24 mouse cellular contexts compared by ENCODE assay signal in genomic region chrX:129102285-129102684, GRCm38 (mm10).
DNase-seq lines count a peak whose midpoint lies in the region; ATAC-seq and TF ChIP-seq lines count a peak whose summit lies in the region.
"Had no signal": no experiment of that assay in that cellular context is flagged by ENCODE, and none has a peak within 500 bp of the region (broad histone marks: within the 10 kb centered on the region; RNA-seq: fewer than 3 reads in every experiment).

No protein-coding gene starts in this region.

- H3K27me3 ChIP-seq in embryonic facial prominence, embryonic 14.5 days (replicated peaks; ENCODE audit: control insufficient read depth, insufficient read depth, low read length): no peaks in the 10 kb centered on the region
- no peaks in the 10 kb centered on the region for H3K27me3 ChIP-seq in embryonic facial prominence, embryonic 10.5 days (replicated peaks; ENCODE audit: low read depth, poor library complexity, severe bottlenecking)
- no peaks in the 10 kb centered on the region for H3K27me3 ChIP-seq in MEL (ENCODE audit: control insufficient read depth in 1 of 2, insufficient read depth in 2 of 2, low read length in 2 of 2)
- H3K27me3 ChIP-seq: embryonic facial prominence, embryonic 15.5 days; forebrain, embryonic 12.5 days; hindbrain, embryonic 12.5 days; intestine, embryonic 15.5 days; Patski had no signal

- TF ChIP-seq EP300 in MEL (IDR thresholded peaks at IDR 0.05; ENCODE audit: low read depth in 1 of 2, low read length in 2 of 2): no peak; a peak in 1 of 4 replicates

- no peaks in the 10 kb centered on the region for H3K79me2 ChIP-seq in MEL (ENCODE audit: control insufficient read depth, insufficient read depth, low read length, poor library complexity)

- no peak overlapping the region for H3K9ac ChIP-seq in embryonic facial prominence, embryonic 14.5 days (ENCODE audit: low read depth, low read length)
- H3K9ac ChIP-seq in MEL (ENCODE audit: control insufficient read depth, low read depth, low read length, poor library complexity, severe bottlenecking): no peak overlapping the region
- H3K9ac ChIP-seq: embryonic facial prominence, embryonic 15.5 days; forebrain, embryonic 12.5 days; hindbrain, embryonic 12.5 days; intestine, embryonic 15.5 days had no signal

- H3K36me3 ChIP-seq in embryonic facial prominence, embryonic 14.5 days (ENCODE audit: control insufficient read depth, insufficient read depth, low read length): no peaks in the 10 kb centered on the region
- H3K36me3 ChIP-seq in embryonic facial prominence, embryonic 10.5 days (replicated peaks): no peaks in the 10 kb centered on the region
- H3K36me3 ChIP-seq in MEL (ENCODE audit: control insufficient read depth in 1 of 2, insufficient read depth in 2 of 2, low read length in 2 of 2): peaks cover 0 to 17% of the 10 kb centered on the region in 2 experiments; a peak in 2 of 4 replicates
- H3K36me3 ChIP-seq: embryonic facial prominence, embryonic 15.5 days; forebrain, embryonic 12.5 days; hindbrain, embryonic 12.5 days; intestine, embryonic 15.5 days had no signal

- no peak overlapping the region for H3K4me3 ChIP-seq in embryonic facial prominence, embryonic 14.5 days (ENCODE audit: low read depth, low read length)
- H3K4me3 ChIP-seq in embryonic facial prominence, embryonic 10.5 days: no peak overlapping the region
- H3K4me3 ChIP-seq in MEL (ENCODE audit: control insufficient read depth in 1 of 2, insufficient read depth in 1 of 2, low read depth in 2 of 2, low read length in 2 of 2): no peak overlapping the region; a peak in 1 of 4 replicates
- H3K4me3 ChIP-seq: embryonic facial prominence, embryonic 15.5 days; forebrain, embryonic 12.5 days; gastrocnemius, adult 2 months; hindbrain, embryonic 12.5 days; intestine, embryonic 15.5 days had no signal

- TF ChIP-seq RAD21 in MEL (IDR thresholded peaks at IDR 0.05; ENCODE audit: low read depth, low read length): no peak

- no peak for TF ChIP-seq POLR2A in MEL (IDR thresholded peaks at IDR 0.05; ENCODE audit: control insufficient read depth in 1 of 2, insufficient read depth in 1 of 2, low read depth in 1 of 2, low read length in 2 of 2, poor library complexity in 1 of 2)

- WGBS in embryonic facial prominence, embryonic 14.5 days: 83% methylated on average over 6 of the region's 6 CpGs
- WGBS in embryonic facial prominence, embryonic 10.5 days: 91% methylated on average over 6 of the region's 6 CpGs

- H3K9me3 ChIP-seq in embryonic facial prominence, embryonic 14.5 days (ENCODE audit: control insufficient read depth, low read length): no peaks in the 10 kb centered on the region
- no peaks in the 10 kb centered on the region for H3K9me3 ChIP-seq in embryonic facial prominence, embryonic 10.5 days
- H3K9me3 ChIP-seq in MEL (replicated peaks; ENCODE audit: insufficient read depth, low read length): no peaks in the 10 kb centered on the region
- H3K9me3 ChIP-seq: embryonic facial prominence, embryonic 15.5 days; forebrain, embryonic 12.5 days; hindbrain, embryonic 12.5 days; intestine, embryonic 15.5 days had no signal

- no peak overlapping the region for H3K4me2 ChIP-seq in embryonic facial prominence, embryonic 14.5 days (ENCODE audit: low read depth, low read length)
- H3K4me2 ChIP-seq: embryonic facial prominence, embryonic 15.5 days; forebrain, embryonic 12.5 days; heart, embryonic 11.5 days; hindbrain, embryonic 12.5 days; intestine, embryonic 15.5 days had no signal

- H3K27ac ChIP-seq in embryonic facial prominence, embryonic 14.5 days (replicated peaks; ENCODE audit: low read depth, low read length): no peak overlapping the region
- no peak overlapping the region for H3K27ac ChIP-seq in embryonic facial prominence, embryonic 10.5 days (replicated peaks)
- H3K27ac ChIP-seq in MEL (ENCODE audit: control insufficient read depth, low read depth, low read length): peak overlapping the region; percentile 96
- H3K27ac ChIP-seq: embryonic facial prominence, embryonic 15.5 days; forebrain, embryonic 12.5 days; gastrocnemius, adult 2 months; hindbrain, embryonic 12.5 days; intestine, embryonic 15.5 days had no signal

- H3K4me1 ChIP-seq in embryonic facial prominence, embryonic 14.5 days (ENCODE audit: control insufficient read depth, insufficient read depth, low read length): no peaks in the 10 kb centered on the region
- no peaks in the 10 kb centered on the region for H3K4me1 ChIP-seq in embryonic facial prominence, embryonic 10.5 days
- H3K4me1 ChIP-seq in MEL (ENCODE audit: control insufficient read depth in 1 of 2, insufficient read depth in 2 of 2, low read length in 2 of 2): peaks cover 12 to 14% of the 10 kb centered on the region in 2 experiments
- H3K4me1 ChIP-seq: embryonic facial prominence, embryonic 15.5 days; forebrain, embryonic 12.5 days; hindbrain, embryonic 12.5 days; intestine, embryonic 15.5 days had no signal

- no peak for TF ChIP-seq CTCF in MEL (IDR thresholded peaks at IDR 0.05 in 2 of 3, conservative IDR thresholded peaks at IDR 0.05 in 1 of 3; ENCODE audit: control insufficient read depth in 1 of 3, insufficient read depth in 1 of 3, low read depth in 2 of 3, low read length in 3 of 3, poor library complexity in 1 of 3, severe bottlenecking in 1 of 3)

- ATAC-seq in CD4-positive, CD25-positive, alpha-beta regulatory T cell, adult 4 months: no peak
- ATAC-seq in embryonic facial prominence, embryonic 14.5 days (ENCODE audit: low read depth): no peak
- ATAC-seq: forebrain, embryonic 16.5 days; hindbrain, embryonic 16.5 days; intestine, embryonic 15.5 days; Patski had no signal

- DNase-seq in CD4-positive, CD25-positive, alpha-beta regulatory T cell, adult 2 months (ENCODE audit: low read depth, low spot score): peak; percentile 0
- DNase-seq in embryonic facial prominence, embryonic 14.5 days (ENCODE audit: low spot score): peak; percentile 7
- no peak for DNase-seq in embryonic facial prominence, embryonic 10.5 days (ENCODE audit: low spot score)
- DNase-seq in MEL (ENCODE audit: low read depth, low spot score): no peak
- no peak for DNase-seq in gastrocnemius, adult 18-20 months (ENCODE audit: low spot score)
- DNase-seq: adrenal gland, postnatal 10 days; adrenal gland, postnatal 36 days; cerebellum, adult 11-12 months; cerebellum, adult 9-10 months; embryo, embryonic 11 days; gastrocnemius, adult 2 months; gastrocnemius, postnatal 14 days; heart, adult 11 months; kidney, adult 11 months; kidney, adult 8-10 months had no signal

TF ChIP-seq in MEL, 35 proteins besides CTCF, POLR2A, EP300 and RAD21:
- no peak for TF ChIP-seq POLR2AphosphoS2 (IDR thresholded peaks at IDR 0.05; ENCODE audit: low read length)
- no peak for TF ChIP-seq MAFK (IDR thresholded peaks at IDR 0.05; ENCODE audit: borderline replicate concordance, low read depth, low read length)
- TF ChIP-seq MEF2A (IDR thresholded peaks at IDR 0.05; ENCODE audit: extremely low read depth, insufficient replicate concordance, low read depth, low read length, poor library complexity, severe bottlenecking): peak; percentile 29; the same call in 1 of the 2 replicates
- no peak for TF ChIP-seq MYB (IDR thresholded peaks at IDR 0.05; ENCODE audit: low read depth, low read length)
- no peak for TF ChIP-seq HCFC1 (IDR thresholded peaks at IDR 0.05; ENCODE audit: low read depth, low read length)
- TF ChIP-seq NRF1 (IDR thresholded peaks at IDR 0.05; ENCODE audit: insufficient read depth, low read depth, low read length, poor library complexity, severe bottlenecking): peak; percentile 70; the same call in 1 of the 2 replicates
- TF ChIP-seq JUND (IDR thresholded peaks at IDR 0.05; ENCODE audit: low read depth, low read length): no peak
- no peak for TF ChIP-seq USF1 (IDR thresholded peaks at IDR 0.05; ENCODE audit: low read depth, low read length)
- peak; percentile 66; the same call in 1 of the 2 replicates for TF ChIP-seq TCF12 (IDR thresholded peaks at IDR 0.05; ENCODE audit: low read depth, low read length)
- no peak for TF ChIP-seq ZNF384 (IDR thresholded peaks at IDR 0.05; ENCODE audit: low read depth, low read length)
- no peak for TF ChIP-seq KAT2A (conservative IDR thresholded peaks at IDR 0.05; ENCODE audit: low read depth, low read length)
- TF ChIP-seq ZKSCAN1 (IDR thresholded peaks at IDR 0.05; ENCODE audit: low read depth, low read length): no peak
- TF ChIP-seq ETS1 (IDR thresholded peaks at IDR 0.05; ENCODE audit: low read depth, low read length): peak; percentile 71; the same call in 1 of the 2 replicates
- TF ChIP-seq BHLHE40 (IDR thresholded peaks at IDR 0.05; ENCODE audit: borderline replicate concordance, low read depth, low read length): no peak; the same call in 1 of the 2 replicates
TF ChIP-seq in MEL: peak in this region for 4.

Comparison
In these comparisons a context has a peak if more than half of its experiments do, and no peak if none do; other contexts are left out.
1. DNase-seq: peak in CD4-positive, CD25-positive, alpha-beta regulatory T cell, adult 2 months (single experiment) and embryonic facial prominence, embryonic 14.5 days (single experiment); none in embryonic facial prominence, embryonic 10.5 days (single experiment), MEL (single experiment) and gastrocnemius, adult 18-20 months (single experiment).